Mouse (Mus musculus): Measurements from ENCODE around the gene Golim4.

- no peak for TF ChIP-seq POU5F1 (IDR thresholded peaks at IDR 0.05; ENCODE audit: borderline replicate concordance, low read length)
- no peak for TF ChIP-seq CTCF (conservative IDR thresholded peaks at IDR 0.05; ENCODE audit: low read length)
- no peak for TF ChIP-seq NANOG (IDR thresholded peaks at IDR 0.05; ENCODE audit: borderline replicate concordance, low read length)
These were observed 26.0 kb downstream of the Golim4 start for GRCm38 (mm10) chr3:75930659-75931225.

Measured in E14TG2a.4 (cell line).